Mouse (Mus musculus) liver, embryonic 14.5 days (tissue): ENCODE measurements at regions not wholly inside any gene's neighbourhood (a gene's known extent, or its start where the extent isn't known, plus 50 kb on each side); places are given as distances from the start of the nearest gene placed in this dataset.

ENCODE experiments used
- CTCF ChIP-seq: IDR thresholded peaks from 2 replicates; pipeline ENCODE4 v1.5.1; 2016; ENCODE audit warnings: antibody characterized with exemption, low read depth, control low read depth
- EP300 ChIP-seq: IDR thresholded peaks from 2 replicates; pipeline ENCODE4 v1.6.1; 2016; ENCODE audit warnings: antibody characterized with exemption, low read depth

- TF ChIP-seq CTCF (no peak), EP300 (no peak)
These were observed 580.1 kb downstream of the Gm11232 start for GRCm38 (mm10) chr4:71177661-71178060.
